Mouse (Mus musculus) retina, postnatal 1 day (tissue): Measurements from ENCODE around the gene Pdlim5.
"Not testable (repeated sequence)": the region's sequence is repeated elsewhere in the genome, so short reads cannot be mapped to it uniquely, and the experiment has no call there.

Source experiments
- DNase-seq: peaks from one replicate; pipeline ENCODE4 v3.0.0-alpha.2; 2012

Pdlim5 gene

GRCm38 (mm10) chr3:142249458-142249857, 146.0 kb downstream of the Pdlim5 start:
- no peak for DNase-seq

GRCm38 (mm10) chr3:142243263-142243662, 152.2 kb downstream of the Pdlim5 start:
- DNase-seq: peak; percentile 11

- no peak for DNase-seq
These were observed 156.2 kb downstream of the Pdlim5 start for GRCm38 (mm10) chr3:142239298-142239697.

GRCm38 (mm10) chr3:142238260-142239046, 157.0 kb downstream of the Pdlim5 start:
- DNase-seq: no peak

DNA sequence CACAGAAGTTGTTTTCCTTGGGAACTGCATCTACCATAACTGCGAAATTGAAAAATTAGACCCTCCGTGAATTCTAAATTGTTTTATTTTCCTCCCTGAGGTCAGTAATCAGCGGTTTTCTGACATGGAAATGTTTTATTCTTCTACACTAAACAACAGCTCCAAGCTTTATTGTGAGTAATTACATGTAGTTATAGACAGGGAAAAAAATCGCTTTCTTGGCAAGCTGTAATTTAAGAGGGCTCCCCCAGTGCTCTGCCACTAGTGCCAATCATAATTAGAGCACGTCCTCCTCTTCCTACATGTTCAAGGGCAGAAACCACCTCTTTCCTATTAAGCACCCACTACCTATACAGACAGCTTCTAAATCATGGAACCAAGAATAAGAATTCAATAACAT, 157.9 kb downstream of the Pdlim5 start:
- DNase-seq: no peak

- DNase-seq: no peak
These were observed 161.7 kb downstream of the Pdlim5 start for GRCm38 (mm10) chr3:142233606-142234465.

DNA sequence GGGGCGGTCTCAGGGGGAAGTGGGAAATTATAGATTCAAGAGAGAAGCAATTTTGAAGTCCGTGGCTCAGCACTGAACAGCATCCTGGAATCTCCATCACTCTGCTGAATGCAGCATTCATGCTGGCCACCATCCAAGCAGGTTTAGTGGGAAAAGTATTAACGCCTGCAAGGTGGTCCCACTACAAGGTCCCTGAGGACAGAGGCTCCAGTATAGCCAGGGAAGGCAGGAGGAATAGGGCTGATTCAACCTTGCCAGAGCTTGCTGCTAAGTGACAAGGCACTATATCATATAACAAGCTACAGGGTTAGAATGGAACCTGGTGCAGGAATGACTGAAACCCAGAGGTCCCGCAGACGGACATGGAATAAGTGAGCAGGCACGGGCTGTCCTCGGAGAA, 166.8 kb downstream of the Pdlim5 start:
- no peak for DNase-seq

DNA sequence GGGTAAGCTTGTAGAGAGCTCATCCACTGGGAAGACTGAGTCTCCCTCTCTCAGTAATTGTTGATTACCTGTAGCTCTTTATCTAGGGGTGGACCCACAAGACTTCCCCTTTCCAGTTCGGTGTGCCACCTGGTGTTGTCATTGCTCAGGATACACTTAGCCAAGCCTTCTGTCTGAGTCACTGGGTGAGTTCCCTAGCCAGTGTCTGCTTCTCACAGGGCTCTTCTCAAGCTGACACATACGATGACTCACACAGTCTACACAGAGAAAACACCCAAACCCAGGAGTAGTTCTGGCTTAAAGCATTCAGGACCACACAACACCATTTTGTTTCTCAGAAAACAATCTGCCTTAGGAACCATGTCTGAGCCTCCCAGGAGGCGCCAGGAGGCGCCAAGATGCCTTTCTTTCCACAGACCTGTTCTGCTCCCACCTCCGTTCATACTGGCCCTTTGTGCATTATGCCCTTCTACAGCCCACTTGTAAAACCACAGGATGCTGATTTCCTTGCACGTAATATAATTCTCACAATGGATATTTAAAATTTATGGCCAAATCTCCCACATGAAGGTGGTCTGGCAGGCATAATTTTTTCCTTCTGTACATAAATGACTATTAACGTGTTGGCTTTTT, 172.9 kb downstream of the Pdlim5 start:
- DNase-seq: no peak

GRCm38 (mm10) chr3:142219910-142220309, 175.6 kb downstream of the Pdlim5 start:
- DNase-seq: no peak

DNA sequence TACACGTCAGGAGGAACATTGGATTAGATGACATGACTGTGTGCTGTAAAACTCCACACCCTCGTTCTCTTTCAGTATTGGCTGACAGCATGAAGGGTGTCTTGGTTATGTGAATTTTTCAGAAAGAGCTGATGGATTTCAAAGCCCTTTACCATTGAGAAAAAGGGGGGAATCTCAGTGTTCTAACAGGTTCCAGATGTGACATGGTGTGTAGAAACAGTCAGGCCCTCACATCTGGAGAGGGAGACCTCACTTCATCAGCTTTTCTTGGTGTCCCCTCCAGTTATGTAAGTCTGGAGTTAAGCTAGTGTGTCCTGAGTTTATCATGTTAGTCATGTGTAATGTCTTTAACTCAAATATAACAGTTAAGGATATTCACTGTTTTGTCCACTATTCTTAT, 182.7 kb downstream of the Pdlim5 start:
- no peak for DNase-seq

GRCm38 (mm10) chr3:142212186-142212585, 183.3 kb downstream of the Pdlim5 start:
- DNase-seq: no peak

GRCm38 (mm10) chr3:142209981-142210380, 185.5 kb downstream of the Pdlim5 start:
- DNase-seq: no peak

DNA sequence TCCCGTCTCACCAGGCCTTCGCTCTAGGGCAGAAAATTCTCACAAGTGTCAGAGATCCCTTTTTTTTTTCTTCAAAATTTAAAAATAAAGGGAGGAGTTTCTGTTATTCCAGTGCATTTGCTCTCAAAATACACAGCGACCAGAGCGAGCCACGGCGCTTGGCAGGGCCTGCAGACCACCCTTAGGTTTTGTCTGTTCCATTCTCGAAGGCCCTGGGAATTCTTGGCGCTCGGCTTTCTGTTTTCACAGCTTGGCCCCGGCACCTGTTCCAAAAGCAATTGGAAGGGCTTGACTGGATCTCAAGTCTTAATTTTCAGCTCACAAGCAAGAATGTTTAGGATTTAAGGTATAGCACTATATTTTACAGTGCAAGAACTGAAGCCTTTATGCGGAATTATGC, 186.4 kb downstream of the Pdlim5 start:
- DNase-seq: no peak

- no peak for DNase-seq
These were observed 188.0 kb downstream of the Pdlim5 start for GRCm38 (mm10) chr3:142207488-142207887.

DNA sequence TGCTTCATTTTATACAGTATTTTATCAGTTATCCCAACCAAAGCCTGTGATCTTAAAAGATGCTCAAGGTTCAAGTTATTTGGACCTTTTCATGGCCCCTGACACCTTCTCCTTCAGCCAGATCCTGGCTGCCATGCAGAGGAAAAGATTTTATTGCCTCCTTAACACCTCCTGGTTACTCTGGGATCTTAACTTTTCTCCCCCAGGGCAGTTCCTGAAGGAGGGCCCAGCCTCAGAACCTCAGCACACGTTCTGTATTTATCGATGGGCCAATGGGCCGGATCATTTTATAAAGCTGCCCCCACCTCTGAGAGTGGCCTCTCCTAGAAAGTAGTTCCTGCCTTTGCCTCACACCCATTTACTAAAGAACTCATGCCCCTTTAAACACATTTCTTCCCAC, 189.2 kb downstream of the Pdlim5 start:
- DNase-seq: no peak

DNA sequence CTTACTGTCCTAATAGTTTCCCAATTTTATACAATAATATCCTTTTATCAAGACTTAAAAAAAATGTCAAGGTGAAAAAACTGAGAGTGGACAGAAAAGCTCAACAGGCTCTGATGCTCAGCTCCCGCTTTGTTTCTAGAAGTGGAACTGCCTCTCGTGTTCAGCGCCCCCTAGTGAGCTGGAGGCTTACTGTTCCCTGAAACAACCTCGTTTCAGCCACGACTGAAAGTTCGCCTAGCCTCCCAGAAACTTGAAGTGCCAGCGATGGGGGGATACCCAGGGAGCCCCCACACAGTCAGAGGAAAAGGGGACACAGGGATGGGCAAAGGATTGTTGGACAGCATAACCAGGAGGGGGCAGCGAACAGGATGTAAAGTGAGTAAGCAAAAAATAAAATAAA, 199.4 kb downstream of the Pdlim5 start:
- DNase-seq: no peak

GRCm38 (mm10) chr3:142191627-142192026, 203.9 kb downstream of the Pdlim5 start:
- not testable (repeated sequence) for DNase-seq
